Mouse (Mus musculus): ENCODE measurements around the gene Olfr985.

GRCm38 (mm10) chr9:40136987-40137688 is 7.2 kb upstream of the Olfr985 start:
- no peak for TF ChIP-seq EP300 (optimal IDR thresholded peaks at IDR 0.05)
- TF ChIP-seq CTCF (IDR thresholded peaks at IDR 0.05; ENCODE audit: low read depth): no peak

Measured in stomach, postnatal 0 days (tissue).